Mouse (Mus musculus) liver, embryonic 16.5 days (tissue): Measurements from ENCODE around the gene Agrp. TPM values are rescaled to one million over a fixed set of nuclear protein-coding genes. Genes with fewer than 3 reads are reported as not detected.

Experiments
- ATAC-seq: fragments of 200-750 bp; cut with Nextera tagmentation; 2 replicates; pipeline ENCODE4 v1.8.0; 2017; ENCODE audit warnings: low read depth, mild to moderate bottlenecking, moderate number of reproducible peaks, moderate library complexity
- H3K27ac ChIP-seq: fragments of 300-500 bp; sonication (generic); 2 replicates; pipeline ENCODE4 v1.5.1; 2014; ENCODE audit warnings: mild to moderate bottlenecking, low read length
- H3K27me3 ChIP-seq: fragments of 300-500 bp; sonication (generic); 2 replicates; pipeline ENCODE4 v1.6.1; 2014; ENCODE audit warnings: low read depth, low read length, mixed read lengths; ENCODE audit not compliant: control insufficient read depth, insufficient read depth
- H3K36me3 ChIP-seq: fragments of 300-500 bp; sonication (generic); 2 replicates; pipeline ENCODE4 v1.6.1; 2014; ENCODE audit warnings: mild to moderate bottlenecking; ENCODE audit not compliant: control insufficient read depth, insufficient read depth
- H3K4me1 ChIP-seq: fragments of 300-500 bp; sonication (generic); 2 replicates; pipeline ENCODE4 v1.6.1; 2014; ENCODE audit warnings: low read depth, low read length, mixed read lengths; ENCODE audit not compliant: control insufficient read depth
- H3K4me2 ChIP-seq: fragments of 300-500 bp; sonication (generic); 2 replicates; pipeline ENCODE4 v1.6.1; 2014; ENCODE audit warnings: low read depth, low read length, mixed read lengths
- H3K4me3 ChIP-seq: fragments of 300-500 bp; sonication (generic); 2 replicates; pipeline ENCODE4 v1.5.1; 2014; ENCODE audit warnings: low read depth, mild to moderate bottlenecking, low read length
- H3K9ac ChIP-seq: fragments of 300-500 bp; sonication (generic); 2 replicates; pipeline ENCODE4 v1.6.1; 2014; ENCODE audit warnings: low read depth, low read length
- H3K9me3 ChIP-seq: fragments of 300-500 bp; sonication (generic); replicated peaks from 2 replicates; pipeline ENCODE4 v1.6.1; 2016; ENCODE audit warnings: low read length; ENCODE audit not compliant: control insufficient read depth
- WGBS: fragments of 180-500 bp; shearing (Covaris S2); extraction: QIAGEN DNeasy Blood & Tissue Kit; methylation state at CpG from one replicate; pipeline ENCODE4 v1.1.7; 2014; ENCODE audit not compliant: insufficient replicate concordance; 5-methylcytosine and 5-hydroxymethylcytosine counted together
- polyA plus RNA-seq: library from polyadenylated mRNA; unstranded; fragments of >200 nt; fragmentation: Nextera tagmentation; extraction: Ambion mirVana; gene quantifications from 2 replicates; pipeline ENCODE4 v1.2.1, GENCODE M21; 2015

Agrp gene
- polyA plus RNA-seq = 0.13 TPM in 1 of 2 replicates, not detected in the other

DNA sequence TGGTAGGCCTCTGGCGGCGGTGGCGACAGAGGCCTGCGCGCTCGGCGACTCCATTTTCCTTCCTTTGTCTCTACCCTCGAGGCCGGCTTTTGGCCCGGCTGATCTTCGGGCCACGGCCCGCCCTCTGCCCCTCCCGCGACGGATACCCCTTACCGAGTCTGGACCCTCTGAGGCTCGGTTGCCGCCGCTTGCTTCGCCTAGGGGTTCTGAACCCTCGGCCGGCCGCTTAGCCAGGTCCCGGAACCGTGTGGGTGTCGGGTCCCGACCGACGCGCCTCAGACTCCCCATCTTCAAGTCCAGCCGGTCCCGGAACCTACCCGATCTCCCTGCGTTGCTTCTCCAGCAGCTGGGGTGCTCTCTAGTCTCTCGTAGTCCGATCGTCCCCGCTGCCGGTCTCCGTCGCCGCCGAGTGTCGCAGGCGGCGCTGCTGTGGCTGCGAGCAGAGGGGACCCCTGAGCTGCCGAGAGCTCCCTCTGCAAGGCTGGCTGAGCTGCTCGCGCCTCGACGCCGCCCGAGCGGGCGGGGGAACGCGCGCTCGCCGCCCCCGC lies at the start of gene Agrp:
Agrp (minus strand) TSS at position 431 of the 548 bp plus-strand sequence.
- H3K27ac ChIP-seq = peak within 1 kb of the TSS; percentile 100
- H3K9ac ChIP-seq = peak within 1 kb of the TSS; percentile 100
- no peaks in the 10 kb centered on the region for H3K27me3 ChIP-seq
- no peaks in the 10 kb centered on the region for H3K36me3 ChIP-seq
- ATAC-seq = peak; percentile 19
- WGBS = under 1% methylated on average over 63 of the region's 63 CpGs
- peak within 1 kb of the TSS; percentile 99 for H3K4me3 ChIP-seq
- H3K4me1 ChIP-seq = peaks cover 22% of the 10 kb centered on the region
- H3K9me3 ChIP-seq = no peaks in the 10 kb centered on the region
- peak within 1 kb of the TSS; percentile 98 for H3K4me2 ChIP-seq

DNA sequence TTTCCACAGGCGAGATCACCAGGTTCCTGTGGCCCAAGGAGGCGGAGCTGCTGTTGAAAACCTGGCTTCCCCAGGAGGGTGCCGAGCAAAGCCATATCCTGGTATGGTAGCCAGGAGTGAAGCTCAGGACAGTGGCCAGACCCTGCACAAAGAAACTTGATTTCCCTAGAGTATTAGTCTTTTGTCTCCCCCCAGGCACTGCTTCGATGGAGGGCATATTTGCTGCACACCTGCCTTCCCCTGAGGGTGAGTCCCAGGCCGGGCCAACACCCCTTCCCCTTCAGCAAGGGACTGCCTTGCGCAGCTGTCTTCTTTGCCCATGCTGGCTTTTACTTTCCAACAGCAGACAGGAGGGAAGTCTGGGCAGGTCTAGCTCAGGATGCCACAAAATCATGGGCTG lies 49.4 kb upstream of the Agrp start:
- H3K9ac ChIP-seq = no peak overlapping the region
- H3K9me3 ChIP-seq = no peaks in the 10 kb centered on the region
- ATAC-seq = no peak
- H3K36me3 ChIP-seq = peaks cover 20% of the 10 kb centered on the region
- H3K4me2 ChIP-seq = no peak overlapping the region
- no peaks in the 10 kb centered on the region for H3K27me3 ChIP-seq
- no peaks in the 10 kb centered on the region; the same call in 1 of the 2 replicates for H3K4me1 ChIP-seq
- no peak overlapping the region for H3K27ac ChIP-seq
- 55% methylated on average over 6 of the region's 6 CpGs for WGBS
- H3K4me3 ChIP-seq = no peak overlapping the region; the same call in 1 of the 2 replicates

DNA sequence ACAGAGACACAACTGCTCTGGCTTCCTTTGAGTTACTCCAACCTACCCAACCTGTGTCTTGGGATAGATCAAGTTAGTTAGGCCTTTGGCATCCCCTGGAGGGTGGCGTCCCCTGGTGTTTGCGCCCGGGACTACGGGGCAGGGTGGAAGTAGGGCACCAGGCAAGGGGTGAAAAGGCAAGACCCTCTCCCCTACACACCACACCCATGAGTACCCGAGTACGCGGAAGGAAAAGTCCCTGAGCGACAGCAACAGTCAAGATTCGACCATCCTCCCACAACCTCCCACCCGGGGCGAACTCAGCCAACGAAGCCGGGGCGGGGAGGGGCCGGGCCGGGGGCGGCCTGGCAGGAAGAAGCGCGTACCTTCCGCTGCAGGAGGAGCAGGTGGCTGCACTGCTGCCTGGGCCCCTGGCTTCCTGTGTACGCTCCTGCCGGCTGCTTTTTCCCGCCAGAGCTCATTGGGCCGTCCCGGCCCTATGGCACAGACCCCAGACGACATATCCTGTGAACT lies 48.7 kb upstream of the Agrp start, which contains the start of gene Carmil2:
Carmil2 (plus strand) TSS at position 479 of the 513 bp plus-strand sequence.
- H3K9me3 ChIP-seq = no peaks in the 10 kb centered on the region
- H3K27me3 ChIP-seq = no peaks in the 10 kb centered on the region
- 3% methylated on average over 26 of the region's 26 CpGs for WGBS
- no peak within 1 kb of the TSS for H3K27ac ChIP-seq
- no peak within 1 kb of the TSS for H3K9ac ChIP-seq
- peaks cover 27% of the 10 kb centered on the region for H3K36me3 ChIP-seq
- no peaks in the 10 kb centered on the region; the same call in 1 of the 2 replicates for H3K4me1 ChIP-seq
- peak within 1 kb of the TSS; percentile 16 for H3K4me3 ChIP-seq
- peak; percentile 30 for ATAC-seq
- peak within 1 kb of the TSS; percentile 34 for H3K4me2 ChIP-seq

DNA sequence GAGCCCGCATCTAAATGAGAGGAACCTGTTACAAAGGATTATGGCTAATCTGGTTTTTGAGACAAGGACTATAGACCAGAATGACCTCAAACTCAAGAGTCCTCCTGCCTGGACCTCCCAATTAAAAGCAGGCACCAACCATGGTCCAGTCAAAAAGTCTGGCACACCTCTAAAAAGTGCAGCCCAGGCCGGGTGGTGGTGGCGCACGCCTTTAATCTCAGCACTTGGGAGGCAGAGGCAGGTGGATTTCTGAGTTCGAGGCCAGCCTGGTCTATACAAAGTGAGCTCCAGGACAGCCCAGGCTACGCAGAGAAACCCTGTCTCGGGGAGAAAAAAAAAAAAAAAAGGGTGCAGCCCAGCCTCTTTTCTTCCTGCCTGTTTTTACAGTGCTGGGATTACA lies 48.1 kb upstream of the Agrp start:
- Histone ChIP-seq H3K27ac (no peak overlapping the region), H3K4me1 (no peaks in the 10 kb centered on the region; the same call in 1 of the 2 replicates), H3K36me3 (peaks cover 33% of the 10 kb centered on the region), H3K4me3 (no peak overlapping the region), H3K9me3 (no peaks in the 10 kb centered on the region), H3K27me3 (no peaks in the 10 kb centered on the region), H3K9ac (no peak overlapping the region), H3K4me2 (0 out of 2 replicates have a peak overlapping the region, but pooled peaks have one; percentile 34)
- ATAC-seq = no peak
- 60% methylated on average over 7 of the region's 7 CpGs for WGBS

DNA sequence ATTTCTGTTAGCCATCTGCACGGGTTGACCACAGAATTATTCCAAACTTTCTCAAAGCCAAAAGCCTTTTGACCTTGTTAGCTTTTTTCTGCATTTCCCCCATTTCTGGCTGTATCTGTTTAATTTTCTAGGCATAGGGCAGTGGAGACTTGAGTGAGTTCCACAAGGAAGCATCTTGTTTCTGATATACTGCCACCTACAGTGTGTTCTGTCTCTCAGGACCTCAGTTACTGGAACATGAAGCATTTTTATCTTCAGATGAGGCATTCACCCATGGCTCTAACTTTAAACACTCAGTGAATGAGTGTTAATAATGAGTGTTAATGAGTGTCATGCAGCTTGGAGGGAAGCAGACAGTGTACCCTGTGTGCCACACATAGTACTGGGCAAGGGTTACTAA lies 40.7 kb upstream of the Agrp start:
- H3K4me3 ChIP-seq = no peak overlapping the region
- H3K36me3 ChIP-seq = peaks cover 87% of the 10 kb centered on the region
- H3K27me3 ChIP-seq = no peaks in the 10 kb centered on the region
- no peak overlapping the region for H3K9ac ChIP-seq
- H3K9me3 ChIP-seq = no peaks in the 10 kb centered on the region
- no peak overlapping the region for H3K27ac ChIP-seq
- H3K4me2 ChIP-seq = no peak overlapping the region
- 71% methylated on average over 1 of the region's 1 CpGs for WGBS
- ATAC-seq = no peak
- H3K4me1 ChIP-seq = no peaks in the 10 kb centered on the region

DNA sequence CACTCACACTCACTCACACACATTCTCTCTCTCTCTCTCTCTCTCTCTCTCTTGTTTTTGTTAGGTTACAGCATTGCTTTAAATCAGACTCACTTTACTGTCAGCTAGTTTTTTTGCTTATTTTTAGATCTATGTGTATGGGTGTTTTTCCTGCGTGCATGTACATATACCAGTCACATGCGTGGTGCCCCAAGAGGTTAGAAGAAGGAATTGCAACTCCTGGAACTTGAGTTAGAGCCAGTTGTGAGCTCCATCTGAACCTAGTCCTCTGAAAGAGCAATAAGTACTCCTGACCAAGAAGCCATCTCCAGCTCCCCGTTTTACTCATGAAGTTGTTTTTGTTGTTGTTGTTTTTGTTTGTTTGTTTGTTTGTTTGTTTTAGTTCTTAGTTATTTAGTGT lies 24.0 kb upstream of the Agrp start:
- no peak overlapping the region for H3K4me2 ChIP-seq
- 66% methylated on average over 3 of the region's 3 CpGs for whole genome bisulfite sequencing
- H3K4me1 ChIP-seq = no peaks in the 10 kb centered on the region
- no peaks in the 10 kb centered on the region for H3K9me3 ChIP-seq
- no peak overlapping the region for H3K4me3 ChIP-seq
- no peaks in the 10 kb centered on the region for H3K27me3 ChIP-seq
- H3K27ac ChIP-seq = no peak overlapping the region
- H3K36me3 ChIP-seq = peaks cover 23% of the 10 kb centered on the region
- no peak for ATAC-seq
- H3K9ac ChIP-seq = no peak overlapping the region

GRCm38 (mm10) chr8:105657641-105658040 lies 20.4 kb upstream of the Agrp start:
- Histone ChIP-seq H3K4me1 (no peaks in the 10 kb centered on the region), H3K27ac (no peak overlapping the region), H3K9ac (no peak overlapping the region), H3K4me3 (no peak overlapping the region), H3K27me3 (no peaks in the 10 kb centered on the region), H3K4me2 (no peak overlapping the region), H3K36me3 (peaks cover 11% of the 10 kb centered on the region), H3K9me3 (no peaks in the 10 kb centered on the region)
- no peak for ATAC-seq

DNA sequence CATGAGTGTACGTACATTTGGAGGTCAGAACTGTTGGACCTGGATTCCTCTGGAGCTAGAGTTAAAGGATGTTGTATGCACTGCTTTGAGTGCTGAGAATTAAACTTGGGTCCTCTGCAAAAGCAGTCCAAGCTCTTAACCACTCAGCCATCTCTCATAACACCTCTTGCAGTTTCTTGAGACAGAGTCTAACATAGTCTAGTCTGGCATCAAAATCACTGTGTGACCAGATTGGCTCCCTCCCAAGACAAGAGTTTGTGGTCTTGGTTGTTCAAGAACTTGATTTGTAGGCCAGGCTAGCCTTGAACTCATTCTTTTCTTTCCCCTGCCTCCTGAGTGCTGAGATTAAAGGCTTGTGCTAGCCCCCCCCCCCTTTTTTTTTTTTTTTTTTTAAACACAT lies 11.7 kb upstream of the Agrp start:
- H3K36me3 ChIP-seq = peaks cover 29% of the 10 kb centered on the region
- no peak overlapping the region for H3K27ac ChIP-seq
- WGBS = 93% methylated on average over 1 of the region's 1 CpGs
- no peak overlapping the region for H3K4me3 ChIP-seq
- no peak overlapping the region for H3K9ac ChIP-seq
- no peak for ATAC-seq
- H3K9me3 ChIP-seq = no peaks in the 10 kb centered on the region
- no peaks in the 10 kb centered on the region for H3K27me3 ChIP-seq
- H3K4me1 ChIP-seq = no peaks in the 10 kb centered on the region; the same call in none of the 2 replicates
- no peak overlapping the region for H3K4me2 ChIP-seq

DNA sequence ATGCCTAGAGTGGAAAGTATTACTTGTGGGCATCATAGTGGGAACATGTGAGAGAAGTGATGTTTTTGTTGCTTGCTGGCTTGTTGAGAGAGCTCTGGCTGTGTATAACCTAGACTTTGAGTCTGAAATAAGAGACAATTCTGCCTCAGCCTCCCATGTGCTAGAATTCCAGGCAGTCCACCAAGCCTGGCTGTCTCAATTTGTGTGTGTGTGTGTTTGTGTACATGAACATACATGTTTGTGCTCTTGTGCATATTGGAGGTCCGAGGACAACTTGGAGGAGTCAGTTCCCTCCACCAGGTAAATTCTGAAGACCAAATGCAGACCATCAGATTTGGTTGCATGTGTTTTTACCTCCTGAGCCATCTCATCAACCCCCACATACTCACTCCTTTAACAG lies 8.0 kb upstream of the Agrp start:
- Histone ChIP-seq H3K36me3 (peaks cover 20% of the 10 kb centered on the region), H3K27me3 (no peaks in the 10 kb centered on the region), H3K9me3 (no peaks in the 10 kb centered on the region), H3K4me3 (no peak overlapping the region), H3K4me1 (no peaks in the 10 kb centered on the region; the same call in 1 of the 2 replicates), H3K4me2 (no peak overlapping the region), H3K9ac (no peak overlapping the region), H3K27ac (no peak overlapping the region)
- no peak for ATAC-seq
- WGBS = 80% methylated on average over 1 of the region's 1 CpGs
